Mouse (Mus musculus) testis, adult 2 months (tissue): ENCODE data around the gene Agbl3.

Experiments used
- CTCF ChIP-seq: fragments of 200-500 bp; IDR thresholded peaks from 2 replicates; pipeline ENCODE4 v1.5.1; 2012; ENCODE audit warnings: low read depth, mild to moderate bottlenecking, inconsistent platforms, low read length, moderate library complexity; ENCODE audit not compliant: control insufficient read depth, insufficient read depth, insufficient replicate concordance
- POLR2A ChIP-seq: fragments of 200-500 bp; IDR thresholded peaks from 2 replicates; pipeline ENCODE4 v1.6.1; 2012; ENCODE audit warnings: low read depth, mild to moderate bottlenecking, inconsistent platforms, low read length, moderate library complexity; ENCODE audit not compliant: control insufficient read depth

- TF ChIP-seq POLR2A = no peak
- no peak for TF ChIP-seq CTCF
These were observed 87.7 kb downstream of the Agbl3 start for GRCm38 (mm10) chr6:34867995-34868350.
